Mouse (Mus musculus) stomach, postnatal 0 days (tissue): ENCODE data around the gene Gm10251.
"Not testable (repeated sequence)": the region's sequence is repeated elsewhere in the genome, so short reads cannot be mapped to it uniquely, and the experiment has no call there.

Experiments used
- CTCF ChIP-seq: IDR thresholded peaks from 2 replicates; pipeline ENCODE4 v1.5.1; 2016; ENCODE audit warnings: antibody characterized with exemption, low read depth, mild to moderate bottlenecking, moderate library complexity
- EP300 ChIP-seq: optimal IDR thresholded peaks from 2 replicates; pipeline ENCODE3; 2016; ENCODE audit warnings: antibody characterized with exemption

- TF ChIP-seq CTCF, EP300: not testable (repeated sequence)
Measured at GRCm38 (mm10) chr14:6606436-6606835, 77.5 kb downstream of the Gm10251 start.
